Mouse (Mus musculus) heart, adult 2 months (tissue): ENCODE measurements around the gene Cfap43.

ENCODE experiments used
- CTCF ChIP-seq: fragments of 200-600 bp; IDR thresholded peaks from 2 replicates; pipeline ENCODE4 v1.8.1; 2022; ENCODE audit warnings: antibody characterized with exemption, mild to moderate bottlenecking, moderate library complexity
- POLR2A ChIP-seq: fragments of 200-500 bp; IDR thresholded peaks from 2 replicates; pipeline ENCODE4 v1.6.1; 2011; ENCODE audit warnings: mild to moderate bottlenecking, low read depth, low read length, control low read depth; ENCODE audit not compliant: insufficient read depth

GRCm38 (mm10) chr19:47910751-47911150, 8.3 kb downstream of the Cfap43 start:
- TF ChIP-seq CTCF (no peak), POLR2A (no peak)
